9 mouse cellular contexts compared by ENCODE assay signal in the genomic region with DNA sequence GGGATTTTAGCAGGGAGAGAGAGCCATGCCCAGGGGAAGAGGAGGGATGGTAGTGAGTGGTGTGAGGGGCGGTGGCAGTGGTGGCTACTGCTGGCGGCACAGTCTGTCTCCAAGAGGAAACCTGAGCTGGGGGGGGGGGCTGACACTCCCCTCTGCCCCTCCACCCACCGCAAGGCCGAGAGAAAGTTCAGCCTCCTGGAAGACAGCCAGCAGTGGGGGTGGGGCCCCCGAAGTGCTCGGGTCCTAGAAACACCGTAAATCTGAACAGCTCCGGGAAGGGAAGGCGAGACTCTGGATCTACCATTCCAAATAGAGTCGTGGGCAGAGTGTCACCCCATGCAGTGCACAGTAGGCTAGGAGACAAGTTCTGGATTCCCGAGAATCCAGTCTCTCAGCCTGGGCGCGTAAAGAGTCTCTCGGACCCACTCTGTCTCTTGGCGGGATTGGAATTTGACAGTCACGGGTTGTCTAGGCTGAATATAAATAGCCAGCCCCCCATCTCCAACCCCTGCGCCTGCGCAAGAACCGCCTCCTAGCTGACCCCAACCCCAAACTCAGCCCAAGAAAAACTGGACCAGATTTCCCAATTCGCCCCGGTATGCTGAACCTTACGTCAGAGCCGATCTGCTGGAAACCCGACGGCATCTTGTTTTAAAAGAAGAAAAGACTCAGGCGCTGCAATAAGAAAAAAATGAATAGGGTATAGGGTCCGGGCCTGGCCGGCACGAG. TPM values are rescaled to one million over a fixed set of nuclear protein-coding genes. Genes with fewer than 3 reads are reported as not detected.
DNase-seq lines count a peak whose midpoint lies in the region; ATAC-seq and TF ChIP-seq lines count a peak whose summit lies in the region.
"Had no signal": no experiment of that assay in that cellular context is flagged by ENCODE, and none has a peak within 500 bp of the region (broad histone marks: within the 10 kb centered on the region; RNA-seq: fewer than 3 reads in every experiment).

No protein-coding gene starts in this region.

- no peak for TF ChIP-seq POLR2A in MEL (IDR thresholded peaks at IDR 0.05; ENCODE audit: control insufficient read depth in 1 of 2, insufficient read depth in 1 of 2, low read depth in 1 of 2, low read length in 2 of 2, poor library complexity in 1 of 2)
- TF ChIP-seq POLR2A in small intestine, adult 2 months (IDR thresholded peaks at IDR 0.05; ENCODE audit: low read depth, low read length), result no peak

- no peaks in the 10 kb centered on the region; a peak in 1 of 4 replicates for H3K36me3 ChIP-seq in MEL (ENCODE audit: control insufficient read depth in 1 of 2, insufficient read depth in 2 of 2, low read length in 2 of 2)
- H3K36me3 ChIP-seq in hindbrain, embryonic 15.5 days, result no peaks in the 10 kb centered on the region
- 0 out of 2 replicates have a peak, but pooled peaks cover 2% of the 10 kb centered on the region for H3K36me3 ChIP-seq in liver, embryonic 11.5 days (ENCODE audit: control insufficient read depth, insufficient read depth, low read length)
- no peaks in the 10 kb centered on the region for H3K36me3 ChIP-seq in small intestine, adult 2 months (ENCODE audit: control insufficient read depth, insufficient read depth, low read length)

- H3K4me2 ChIP-seq in hindbrain, embryonic 15.5 days, result peak overlapping the region; percentile 56
- peak overlapping the region; percentile 84 for H3K4me2 ChIP-seq in liver, embryonic 11.5 days

- no peaks in the 10 kb centered on the region for H3K9me3 ChIP-seq in MEL (replicated peaks; ENCODE audit: insufficient read depth, low read length)
- no peaks in the 10 kb centered on the region for H3K9me3 ChIP-seq in hindbrain, embryonic 15.5 days
- no peaks in the 10 kb centered on the region for H3K9me3 ChIP-seq in liver, embryonic 11.5 days (ENCODE audit: control insufficient read depth, low read length)

- peak overlapping the region; percentile 24; the same call in 1 of the 2 replicates for H3K9ac ChIP-seq in MEL (ENCODE audit: control insufficient read depth, low read depth, low read length, poor library complexity, severe bottlenecking)
- H3K9ac ChIP-seq in hindbrain, embryonic 15.5 days, result 0 out of 2 replicates have a peak overlapping the region, but pooled peaks have one; percentile 18
- peak overlapping the region; percentile 65 for H3K9ac ChIP-seq in liver, embryonic 11.5 days (ENCODE audit: low read depth, low read length)

- H3K4me3 ChIP-seq in MEL (ENCODE audit: control insufficient read depth in 1 of 2, insufficient read depth in 1 of 2, low read depth in 2 of 2, low read length in 2 of 2), result peak overlapping the region; percentile 42 to 59
- H3K4me3 ChIP-seq in gastrocnemius, adult 2 months, result peak overlapping the region; percentile 88
- peak overlapping the region; percentile 44 for H3K4me3 ChIP-seq in hindbrain, embryonic 15.5 days
- H3K4me3 ChIP-seq in liver, embryonic 11.5 days (ENCODE audit: low read depth, low read length), result peak overlapping the region; percentile 60
- peak overlapping the region; percentile 56 for H3K4me3 ChIP-seq in small intestine, adult 2 months (ENCODE audit: low read depth, low read length)

- no peak for TF ChIP-seq RAD21 in MEL (IDR thresholded peaks at IDR 0.05; ENCODE audit: low read depth, low read length)

- H3K27me3 ChIP-seq in MEL (ENCODE audit: control insufficient read depth in 1 of 2, insufficient read depth in 2 of 2, low read length in 2 of 2), result peaks cover 7 to 13% of the 10 kb centered on the region in 2 experiments
- H3K27me3 ChIP-seq in hindbrain, embryonic 15.5 days, result no peaks in the 10 kb centered on the region
- H3K27me3 ChIP-seq in liver, embryonic 11.5 days (replicated peaks; ENCODE audit: control insufficient read depth, insufficient read depth, low read length), result peaks cover 24% of the 10 kb centered on the region
- no peaks in the 10 kb centered on the region for H3K27me3 ChIP-seq in small intestine, adult 2 months (ENCODE audit: control insufficient read depth, insufficient read depth, low read length)

- ATAC-seq in hindbrain, embryonic 15.5 days (ENCODE audit: low FRiP score, low read depth), result peak; percentile 16; the same call in 1 of the 2 replicates
- peak; percentile 1 for ATAC-seq in liver, embryonic 11.5 days (replicated peaks; ENCODE audit: low FRiP score)

- H3K27ac ChIP-seq in MEL (ENCODE audit: control insufficient read depth, low read depth, low read length), result no peak overlapping the region
- H3K27ac ChIP-seq in gastrocnemius, adult 2 months, result peak overlapping the region; percentile 94
- H3K27ac ChIP-seq in hindbrain, embryonic 15.5 days (replicated peaks), result 0 out of 2 replicates have a peak overlapping the region, but pooled peaks have one; percentile 31
- H3K27ac ChIP-seq in liver, embryonic 11.5 days (ENCODE audit: low read depth, low read length), result peak overlapping the region; percentile 68
- peak overlapping the region; percentile 37; the same call in 1 of the 2 replicates for H3K27ac ChIP-seq in small intestine, adult 2 months (ENCODE audit: insufficient read depth, low read depth, low read length)

- no peak for TF ChIP-seq EP300 in MEL (IDR thresholded peaks at IDR 0.05; ENCODE audit: low read depth in 1 of 2, low read length in 2 of 2)

- no peaks in the 10 kb centered on the region for H3K79me2 ChIP-seq in MEL (ENCODE audit: control insufficient read depth, insufficient read depth, low read length, poor library complexity)

- TF ChIP-seq CTCF in MEL (IDR thresholded peaks at IDR 0.05 in 2 of 3, conservative IDR thresholded peaks at IDR 0.05 in 1 of 3; ENCODE audit: control insufficient read depth in 1 of 3, insufficient read depth in 1 of 3, low read depth in 2 of 3, low read length in 3 of 3, poor library complexity in 1 of 3, severe bottlenecking in 1 of 3), result no peak
- no peak for TF ChIP-seq CTCF in gastrocnemius, adult 2 months (IDR thresholded peaks at IDR 0.05)
- no peak for TF ChIP-seq CTCF in small intestine, adult 2 months (IDR thresholded peaks at IDR 0.05; ENCODE audit: extremely low read depth, insufficient read length, insufficient replicate concordance, low read depth, low read length)

- peaks cover 0 to 11% of the 10 kb centered on the region in 2 experiments; a peak in 2 of 4 replicates for H3K4me1 ChIP-seq in MEL (ENCODE audit: control insufficient read depth in 1 of 2, insufficient read depth in 2 of 2, low read length in 2 of 2)
- peaks cover 16% of the 10 kb centered on the region for H3K4me1 ChIP-seq in hindbrain, embryonic 15.5 days (replicated peaks)
- peaks cover 25% of the 10 kb centered on the region for H3K4me1 ChIP-seq in liver, embryonic 11.5 days (replicated peaks; ENCODE audit: control insufficient read depth, insufficient read depth, low read length)
- peaks cover 4% of the 10 kb centered on the region for H3K4me1 ChIP-seq in small intestine, adult 2 months (ENCODE audit: control insufficient read depth, insufficient read depth, insufficient read length, low read length)

- intact Hi-C loops in gastrocnemius, adult 2 months (cut with DNase I), result no loop called here

- DNase-seq in MEL (ENCODE audit: low read depth, low spot score), result no peak
- peak; percentile 31 to 32 for DNase-seq in adrenal gland, postnatal 4 days (ENCODE audit: low spot score in 2 of 2)
- peak; percentile 93 for DNase-seq in gastrocnemius, adult 2 months
- DNase-seq in liver, embryonic 11.5 days (ENCODE audit: low spot score), result peak; percentile 49
- no peak for DNase-seq in left cerebral cortex, adult 18-20 months (ENCODE audit: low spot score in 2 of 2)
- no peak for DNase-seq in layer of hippocampus, postnatal 25 days (ENCODE audit: extremely low spot score in 1 of 2, low spot score in 1 of 2)

- 4% methylated on average over 29 of the region's 29 CpGs for WGBS in hindbrain, embryonic 15.5 days
- 12% methylated on average over 29 of the region's 29 CpGs for WGBS in liver, embryonic 11.5 days
- WGBS in small intestine, adult 2 months, result 14% methylated on average over 29 of the region's 29 CpGs

RNA-seq across cellular contexts. Expression of gene Slc2a4, which starts 0.5 kb away (rescaled TPM):
- total RNA-seq in MEL (2012; rRNA removed), result 0.12 TPM in 1 of 2 replicates, not detected in the other
- under 1 TPM in 1 of 2 experiments, not detected in 1; 0.19 TPM for polyA plus RNA-seq in MEL (2012; ENCODE audit: insufficient read depth in 1 of 2, insufficient read length in 2 of 2, low read depth in 1 of 2, low replicate concordance in 2 of 2, missing spikeins in 1 of 2)
- total RNA-seq in adrenal gland, postnatal 4 days (2021), result 10 to 100 TPM; 23.6 to 24.8 TPM
- total RNA-seq in gastrocnemius, adult 2 months (2021), result 100 to 1,000 TPM; 494 to 503 TPM
- 3.4 and 4.1 TPM in 2 replicates for polyA plus RNA-seq in hindbrain, embryonic 15.5 days (2015; fragmentation: Nextera tagmentation; extraction: Ambion mirVana)
- polyA plus RNA-seq in liver, embryonic 11.5 days (2014; fragmentation: Nextera tagmentation; extraction: Ambion mirVana), result 7.0 and 8.3 TPM in 2 replicates
- polyA plus RNA-seq in small intestine, adult 2 months (2012; rRNA removed), result 11.2 and 12.9 TPM in 2 replicates
- total RNA-seq in left cerebral cortex, adult 18-20 months (2021), result 1 to 10 TPM; 4.9 to 6.4 TPM
- total RNA-seq in layer of hippocampus, postnatal 25 days (2021), result 1 to 10 TPM; 2.2 to 4.0 TPM

RNA-seq across cellular contexts. Expression of gene Ybx2, which starts 11.9 kb away (rescaled TPM):
- 0.33 and 0.50 TPM in 2 replicates for total RNA-seq in MEL (2012; rRNA removed)
- under 1 TPM in 1 of 2 experiments, not detected in 1; 0.92 TPM for polyA plus RNA-seq in MEL (2012; ENCODE audit: insufficient read depth in 1 of 2, insufficient read length in 2 of 2, low read depth in 1 of 2, low replicate concordance in 2 of 2, missing spikeins in 1 of 2)
- 10 to 100 TPM in 1 of 2 experiments, 1 to 10 TPM in 1; 9.7 to 20.6 TPM for total RNA-seq in adrenal gland, postnatal 4 days (2021)
- total RNA-seq in gastrocnemius, adult 2 months (2021), result 10 to 100 TPM in 1 of 2 experiments, 1 to 10 TPM in 1; 8.0 to 16.5 TPM
- 6.7 and 6.8 TPM in 2 replicates for polyA plus RNA-seq in hindbrain, embryonic 15.5 days (2015; fragmentation: Nextera tagmentation; extraction: Ambion mirVana)
- 1.3 and 1.7 TPM in 2 replicates for polyA plus RNA-seq in liver, embryonic 11.5 days (2014; fragmentation: Nextera tagmentation; extraction: Ambion mirVana)
- polyA plus RNA-seq in small intestine, adult 2 months (2012; rRNA removed), result 10.6 and 11.4 TPM in 2 replicates
- 1 to 10 TPM; 4.6 to 6.5 TPM for total RNA-seq in left cerebral cortex, adult 18-20 months (2021)
- 10 to 100 TPM in 1 of 2 experiments, 1 to 10 TPM in 1; 7.3 to 11.1 TPM for total RNA-seq in layer of hippocampus, postnatal 25 days (2021)

RNA-seq across cellular contexts. Expression of gene Cldn7, which starts 17.1 kb away (rescaled TPM):
- 0.26 and 0.31 TPM in 2 replicates for total RNA-seq in MEL (2012; rRNA removed)
- under 1 TPM in 1 of 2 experiments, not detected in 1; 0.36 TPM for polyA plus RNA-seq in MEL (2012; ENCODE audit: insufficient read depth in 1 of 2, insufficient read length in 2 of 2, low read depth in 1 of 2, low replicate concordance in 2 of 2, missing spikeins in 1 of 2)
- 10 to 100 TPM in 1 of 2 experiments, 1 to 10 TPM in 1; 3.1 to 17.3 TPM for total RNA-seq in adrenal gland, postnatal 4 days (2021)
- not detected for total RNA-seq in gastrocnemius, adult 2 months (2021)
- polyA plus RNA-seq in hindbrain, embryonic 15.5 days (2015; fragmentation: Nextera tagmentation; extraction: Ambion mirVana), result 0.34 and 1.0 TPM in 2 replicates
- 4.0 and 5.1 TPM in 2 replicates for polyA plus RNA-seq in liver, embryonic 11.5 days (2014; fragmentation: Nextera tagmentation; extraction: Ambion mirVana)
- 521 and 1,844 TPM in 2 replicates for polyA plus RNA-seq in small intestine, adult 2 months (2012; rRNA removed)
- total RNA-seq in left cerebral cortex, adult 18-20 months (2021), result not detected
- total RNA-seq in layer of hippocampus, postnatal 25 days (2021), result not detected
- polyA plus RNA-seq: cortical plate, adult 2 months had no signal

RNA-seq across cellular contexts. Expression of gene Eif5a, which starts 25.7 kb away (rescaled TPM):
- 1,428 and 1,539 TPM in 2 replicates for total RNA-seq in MEL (2012; rRNA removed)
- polyA plus RNA-seq in MEL (2012; ENCODE audit: insufficient read depth in 1 of 2, insufficient read length in 2 of 2, low read depth in 1 of 2, low replicate concordance in 2 of 2, missing spikeins in 1 of 2), result 1,000 to 10,000 TPM; 1,272 to 3,185 TPM
- 100 to 1,000 TPM; 598 to 600 TPM for total RNA-seq in adrenal gland, postnatal 4 days (2021)
- total RNA-seq in gastrocnemius, adult 2 months (2021), result 100 to 1,000 TPM; 413 to 433 TPM
- 1,083 and 1,119 TPM in 2 replicates for polyA plus RNA-seq in hindbrain, embryonic 15.5 days (2015; fragmentation: Nextera tagmentation; extraction: Ambion mirVana)
- 2,995 and 3,090 TPM in 2 replicates for polyA plus RNA-seq in liver, embryonic 11.5 days (2014; fragmentation: Nextera tagmentation; extraction: Ambion mirVana)
- polyA plus RNA-seq in small intestine, adult 2 months (2012; rRNA removed), result 136 and 230 TPM in 2 replicates
- 100 to 1,000 TPM; 431 to 468 TPM for total RNA-seq in left cerebral cortex, adult 18-20 months (2021)
- total RNA-seq in layer of hippocampus, postnatal 25 days (2021), result 100 to 1,000 TPM; 426 to 481 TPM

RNA-seq across cellular contexts. Expression of gene Ctdnep1, which starts 33.5 kb away (rescaled TPM):
- total RNA-seq in MEL (2012; rRNA removed), result 47.3 and 49.6 TPM in 2 replicates
- 100 to 1,000 TPM in 1 of 2 experiments, not detected in 1; 133 TPM for polyA plus RNA-seq in MEL (2012; ENCODE audit: insufficient read depth in 1 of 2, insufficient read length in 2 of 2, low read depth in 1 of 2, low replicate concordance in 2 of 2, missing spikeins in 1 of 2)
- 100 to 1,000 TPM; 119 to 130 TPM for total RNA-seq in adrenal gland, postnatal 4 days (2021)
- 100 to 1,000 TPM; 217 to 261 TPM for total RNA-seq in gastrocnemius, adult 2 months (2021)
- polyA plus RNA-seq in hindbrain, embryonic 15.5 days (2015; fragmentation: Nextera tagmentation; extraction: Ambion mirVana), result 23.5 and 27.1 TPM in 2 replicates
- polyA plus RNA-seq in liver, embryonic 11.5 days (2014; fragmentation: Nextera tagmentation; extraction: Ambion mirVana), result 20.8 and 24.0 TPM in 2 replicates
- polyA plus RNA-seq in small intestine, adult 2 months (2012; rRNA removed), result 59.7 and 116 TPM in 2 replicates
- total RNA-seq in left cerebral cortex, adult 18-20 months (2021), result 100 to 1,000 TPM; 111 to 121 TPM
- 100 to 1,000 TPM; 107 to 116 TPM for total RNA-seq in layer of hippocampus, postnatal 25 days (2021)

Comparison
In these comparisons a context has a peak if more than half of its experiments do, and no peak if none do; other contexts are left out.
1. DNase-seq: peak in adrenal gland, postnatal 4 days (2 of 2), gastrocnemius, adult 2 months (single experiment) and liver, embryonic 11.5 days (single experiment); none in MEL (single experiment), left cerebral cortex, adult 18-20 months (0 of 2) and layer of hippocampus, postnatal 25 days (0 of 2).
2. RNA of gene Slc2a4, which starts 0.5 kb away (total RNA-seq): 494 to 503 TPM in gastrocnemius, adult 2 months; 23.6 to 24.8 TPM in adrenal gland, postnatal 4 days, 4.9 to 6.4 TPM in left cerebral cortex, adult 18-20 months, 2.2 to 4.0 TPM in layer of hippocampus, postnatal 25 days and 0.12 TPM in MEL; every median in the first group is over 10 times any median in the second.
3. Peak in every context shown above with its lines, with median percentiles within 50 percentile points of each other: H3K4me3 ChIP-seq and H3K9ac ChIP-seq.